Mouse (Mus musculus) monocyte, adult 2 months (primary cell): ENCODE data around the gene Ubox5.

Experiments
- DNase-seq, 2 experiments: peaks; one replicate each; pipeline ENCODE4 v3.0.0; 2022; ENCODE audit warnings: low spot score in 2 of 2, low read depth in 1 of 2

The Ubox5 gene

GRCm38 (mm10) chr2:130634006-130634738, 4.3 kb upstream of the Ubox5 start:
- no peak for DNase-seq

GRCm38 (mm10) chr2:130632887-130633675, 3.2 kb upstream of the Ubox5 start:
- DNase-seq, result no peak

- no peak for DNase-seq
Observed at GRCm38 (mm10) chr2:130632416-130632815, 2.6 kb upstream of the Ubox5 start.

- DNase-seq, result no peak
Observed at GRCm38 (mm10) chr2:130629080-130629838, 579 bp downstream of the Ubox5 start.

GRCm38 (mm10) chr2:130628424-130628823, 1.4 kb downstream of the Ubox5 start:
- no peak for DNase-seq

- DNase-seq, result no peak
Observed at GRCm38 (mm10) chr2:130618972-130619371, 10.9 kb downstream of the Ubox5 start.

- no peak for DNase-seq
Observed at GRCm38 (mm10) chr2:130613091-130613490, 16.7 kb downstream of the Ubox5 start.

GRCm38 (mm10) chr2:130602195-130602594, 27.6 kb downstream of the Ubox5 start:
- no peak for DNase-seq

- no peak for DNase-seq
Observed at GRCm38 (mm10) chr2:130598399-130598798, 31.4 kb downstream of the Ubox5 start.

- DNase-seq, result no peak
Observed at GRCm38 (mm10) chr2:130597601-130598010, 32.2 kb downstream of the Ubox5 start.

- DNase-seq, result no peak
Observed at GRCm38 (mm10) chr2:130595596-130595995, 34.2 kb downstream of the Ubox5 start.

GRCm38 (mm10) chr2:130591016-130591415, 38.8 kb downstream of the Ubox5 start:
- DNase-seq, result no peak

GRCm38 (mm10) chr2:130589761-130590160, 40.1 kb downstream of the Ubox5 start:
- no peak for DNase-seq

GRCm38 (mm10) chr2:130589157-130589556, 40.7 kb downstream of the Ubox5 start:
- no peak for DNase-seq

GRCm38 (mm10) chr2:130588373-130588772, 41.5 kb downstream of the Ubox5 start:
- DNase-seq, result no peak

GRCm38 (mm10) chr2:130586016-130586415, 43.8 kb downstream of the Ubox5 start:
- no peak for DNase-seq

GRCm38 (mm10) chr2:130583902-130584560, 45.8 kb downstream of the Ubox5 start:
- no peak for DNase-seq

GRCm38 (mm10) chr2:130582552-130582951, 47.3 kb downstream of the Ubox5 start, which contains the start of gene Avp:
Gene Avp, minus strand, starts transcription at chr2:130582554.
- no peak for DNase-seq

GRCm38 (mm10) chr2:130581201-130581600, 48.6 kb downstream of the Ubox5 start:
- no peak for DNase-seq

GRCm38 (mm10) chr2:130579791-130580190, 50.0 kb downstream of the Ubox5 start:
- no peak for DNase-seq

- peak; percentile 24 to 50 for DNase-seq
Observed at GRCm38 (mm10) chr2:130578148-130578547, 51.7 kb downstream of the Ubox5 start.
